Mouse (Mus musculus): Measurements from ENCODE around the gene Stab2.

Gene Stab2

GRCm38 (mm10) chr10:87007385-87008214 lies at the start of gene Stab2:
Gene Stab2 (minus strand): TSS chr10:87008025.
- no peak for DNase-seq

- DNase-seq = no peak
Observed at GRCm38 (mm10) chr10:87051714-87052113, 43.9 kb upstream of the Stab2 start.

GRCm38 (mm10) chr10:87049179-87049578 lies 41.4 kb upstream of the Stab2 start:
- DNase-seq = no peak

DNA sequence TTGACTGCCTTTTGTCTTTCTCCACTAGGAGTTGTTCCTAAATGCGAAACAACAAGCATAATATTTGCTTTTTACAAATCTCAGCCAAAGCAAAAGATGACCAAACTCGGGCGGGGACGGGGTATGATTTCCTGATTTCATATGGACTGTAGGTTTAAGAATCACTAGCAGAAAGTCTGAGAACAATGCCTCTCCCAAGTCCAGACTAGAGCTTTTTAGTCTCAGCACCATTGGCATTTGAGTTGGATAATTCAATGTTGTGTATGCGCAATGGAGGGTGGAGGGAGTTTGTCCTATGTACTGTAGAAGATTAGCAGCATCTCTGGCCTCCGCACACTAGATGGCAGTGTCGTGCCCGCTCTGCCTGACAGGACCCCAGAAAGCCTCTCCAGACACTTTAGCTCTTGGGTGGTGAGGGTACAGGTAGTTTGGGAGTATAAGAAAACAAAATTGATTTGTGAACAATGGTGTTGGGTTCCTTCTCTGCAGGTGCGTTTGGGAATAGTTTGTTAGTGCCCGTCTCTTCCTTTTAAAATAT lies 39.2 kb upstream of the Stab2 start:
- DNase-seq = no peak

- DNase-seq = no peak
Observed at GRCm38 (mm10) chr10:87046469-87046868, 38.6 kb upstream of the Stab2 start.

DNA sequence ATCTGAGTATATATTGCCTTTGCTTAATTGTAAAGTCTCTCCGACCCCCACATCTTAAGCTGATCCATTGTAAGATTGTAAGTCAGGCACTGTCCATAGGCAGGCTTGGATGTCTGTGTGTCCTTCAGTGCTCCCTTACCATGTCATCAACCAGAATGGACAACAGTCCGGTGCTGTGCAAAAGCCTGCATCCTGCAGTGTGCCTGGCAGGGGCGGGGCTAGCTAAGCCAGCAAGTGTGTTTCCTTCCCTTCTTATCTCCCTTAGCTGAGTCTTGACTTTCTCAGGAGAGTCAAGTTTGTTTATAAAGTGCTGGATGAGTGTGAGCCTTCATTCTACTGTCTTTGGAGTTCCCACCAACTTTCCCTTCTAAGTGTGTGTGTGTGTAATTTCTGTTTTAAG lies 37.4 kb upstream of the Stab2 start:
- DNase-seq = no peak

GRCm38 (mm10) chr10:87041265-87041664 lies 33.4 kb upstream of the Stab2 start:
- DNase-seq = no peak

- no peak for DNase-seq
Observed at GRCm38 (mm10) chr10:87039800-87040199, 32.0 kb upstream of the Stab2 start.

DNA sequence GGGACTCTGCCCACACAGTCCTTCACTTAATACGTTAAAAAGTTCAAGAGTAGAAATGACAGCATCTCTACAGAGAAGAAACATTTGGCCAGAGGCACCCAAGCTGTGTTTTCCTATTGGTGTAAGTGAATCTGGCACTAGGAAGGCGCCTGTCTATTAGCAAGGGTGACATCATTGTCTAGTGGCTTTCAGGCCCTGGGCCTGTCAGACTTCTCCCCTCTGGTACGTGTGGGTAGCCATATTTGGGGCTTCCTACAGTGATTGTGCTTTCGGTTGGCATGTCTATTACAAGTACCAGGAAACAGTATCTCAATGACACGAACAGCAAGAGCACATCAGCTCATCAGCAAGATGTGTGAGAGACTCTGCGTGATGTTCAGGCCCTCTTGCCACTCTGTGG lies 31.5 kb upstream of the Stab2 start:
- DNase-seq = no peak

DNA sequence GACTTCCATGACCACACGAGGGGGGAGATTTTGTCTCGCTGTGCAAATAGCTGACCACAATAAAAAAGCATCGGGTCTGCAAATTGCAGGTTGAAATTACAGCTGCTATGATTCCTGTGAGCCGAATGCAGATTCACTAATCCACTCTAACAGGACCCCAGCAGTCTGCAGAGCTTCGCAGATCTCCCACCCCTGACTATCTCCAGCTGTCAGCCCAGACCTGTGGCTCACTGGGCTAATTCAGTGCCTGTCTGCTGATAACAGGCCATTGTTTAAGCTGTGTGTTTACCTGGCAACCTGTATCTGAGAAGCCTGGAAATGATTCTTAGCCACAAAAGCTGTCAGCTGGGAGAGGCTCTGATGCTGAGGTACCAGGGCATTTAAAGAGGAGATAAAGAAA lies 29.2 kb upstream of the Stab2 start:
- DNase-seq = no peak

DNA sequence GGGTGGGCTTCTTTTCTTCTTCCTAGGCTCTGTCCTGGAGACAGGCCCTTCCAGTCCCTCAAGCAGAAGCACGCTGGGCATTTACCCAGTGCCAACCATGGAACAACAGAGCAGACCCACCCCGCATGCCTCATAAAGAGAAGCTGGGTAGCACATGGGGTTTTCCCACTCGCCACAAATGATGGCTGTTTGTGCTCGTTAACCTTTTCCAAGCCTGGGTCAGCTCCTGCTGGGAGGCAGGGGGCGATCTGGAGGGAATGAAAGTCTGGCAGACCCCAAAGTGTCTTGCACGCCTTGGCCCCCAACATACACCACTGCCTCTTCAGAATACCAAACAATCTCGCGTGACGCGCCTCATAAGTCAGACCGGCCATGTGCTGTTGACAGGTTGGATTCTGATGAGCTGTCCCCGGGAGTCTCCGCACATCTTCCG lies 28.5 kb upstream of the Stab2 start:
- no peak for DNase-seq

- no peak for DNase-seq
Observed at GRCm38 (mm10) chr10:87035866-87036265, 28.0 kb upstream of the Stab2 start.

DNA sequence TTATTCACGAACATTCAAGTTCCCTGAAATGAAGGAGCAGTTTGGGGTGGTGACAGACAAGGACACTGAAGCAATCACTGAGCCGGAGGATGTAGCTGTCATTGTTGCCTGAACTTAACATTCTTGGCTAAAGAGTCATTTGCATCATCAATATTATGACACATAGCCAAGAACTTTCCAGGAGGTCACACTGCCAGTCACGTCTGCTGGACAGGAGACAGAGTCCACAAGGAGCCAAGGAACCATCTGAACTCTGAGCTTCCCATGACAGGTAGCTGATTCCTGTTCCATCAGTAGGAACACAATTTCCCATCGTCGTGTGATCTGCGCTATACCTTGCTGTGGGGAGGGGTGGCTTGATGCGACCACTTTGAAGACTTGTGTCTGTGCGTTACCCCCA lies 24.9 kb upstream of the Stab2 start:
- no peak for DNase-seq

- peak; percentile 79 for DNase-seq
Observed at GRCm38 (mm10) chr10:87024884-87025283, 17.1 kb upstream of the Stab2 start.

DNA sequence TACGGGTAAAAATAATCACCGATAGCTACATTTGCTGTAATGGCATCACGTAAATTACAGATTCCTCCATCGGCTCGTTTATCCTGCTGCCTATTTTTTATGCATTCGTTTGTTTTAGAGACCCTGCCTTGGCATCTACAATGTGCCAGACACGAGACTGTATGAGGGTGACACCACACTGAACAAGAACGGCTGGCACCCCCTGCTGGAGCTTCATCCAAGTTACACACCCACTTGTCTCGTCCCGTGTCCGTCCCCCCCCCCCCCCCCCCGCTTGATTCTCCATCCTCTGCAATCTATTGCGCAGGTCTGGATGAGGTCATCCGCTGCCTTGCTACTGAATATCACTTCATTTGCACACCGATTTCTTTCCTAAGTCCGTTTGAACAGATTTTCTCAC lies 12.9 kb upstream of the Stab2 start:
- DNase-seq = peak; percentile 42

DNA sequence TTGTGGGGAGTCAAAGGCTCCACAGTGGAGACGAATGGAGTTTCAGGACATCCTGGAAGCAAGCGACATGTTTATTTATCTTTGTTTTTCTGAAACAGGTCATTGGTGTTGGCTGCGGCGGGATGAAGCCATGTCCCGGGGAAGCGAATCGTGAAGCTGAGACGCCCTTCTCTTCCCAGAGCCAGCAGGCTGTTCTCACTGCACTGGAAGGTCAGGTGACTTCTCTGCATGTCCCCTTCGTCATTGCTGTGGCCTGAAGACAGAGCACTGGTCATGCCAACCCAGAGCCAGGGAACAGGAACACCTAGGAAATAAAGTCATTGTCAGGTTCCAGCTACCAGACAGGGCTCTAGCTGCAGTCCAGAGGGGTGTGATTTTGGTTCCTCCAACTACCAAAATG lies 11.1 kb upstream of the Stab2 start:
- no peak for DNase-seq

DNA sequence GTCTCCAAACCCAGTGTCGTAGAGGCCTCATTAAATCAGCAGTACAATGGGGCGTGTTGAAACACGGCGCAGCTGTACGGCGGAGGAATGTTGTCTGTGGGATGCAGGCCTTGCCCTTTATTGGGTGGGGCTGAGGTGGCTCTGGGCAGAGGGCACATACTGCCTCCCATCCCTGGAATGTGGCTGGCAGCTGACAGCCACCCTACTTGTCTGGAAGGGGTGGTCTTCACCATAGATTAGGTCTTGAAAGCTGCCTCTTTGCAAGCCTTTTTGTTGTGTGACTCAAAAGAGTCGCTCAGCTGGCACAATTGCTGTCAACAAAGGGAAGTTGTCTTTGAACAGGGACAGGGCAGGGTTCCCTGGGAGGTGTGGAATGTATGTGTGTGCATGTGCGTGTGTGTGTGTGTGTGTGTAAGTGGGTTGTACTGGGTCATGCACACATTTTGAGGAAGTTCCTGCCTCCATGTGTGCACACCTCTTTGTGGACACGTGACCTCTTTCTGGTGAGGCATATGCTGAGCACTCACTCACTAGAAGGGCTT lies 8.4 kb upstream of the Stab2 start:
- DNase-seq = peak; percentile 9

DNA sequence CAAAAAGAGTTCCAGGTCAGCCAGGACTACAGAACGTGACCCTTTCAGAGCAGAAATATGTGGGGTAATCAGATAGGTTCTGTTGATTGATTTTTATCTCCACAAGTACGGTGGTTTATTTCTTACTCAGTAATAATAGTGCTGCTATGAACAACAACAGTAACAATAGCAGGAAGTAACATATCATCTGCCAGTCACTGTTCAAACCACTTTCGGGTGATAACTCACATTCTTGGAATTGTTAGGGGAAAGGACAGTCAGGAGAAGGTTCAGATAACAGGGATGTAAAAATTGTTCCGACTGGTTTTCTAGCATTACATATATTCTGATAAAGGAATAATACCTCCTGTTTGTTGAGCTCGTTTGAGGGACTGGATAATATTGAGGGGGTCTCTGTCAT lies 7.6 kb upstream of the Stab2 start:
- no peak for DNase-seq

DNA sequence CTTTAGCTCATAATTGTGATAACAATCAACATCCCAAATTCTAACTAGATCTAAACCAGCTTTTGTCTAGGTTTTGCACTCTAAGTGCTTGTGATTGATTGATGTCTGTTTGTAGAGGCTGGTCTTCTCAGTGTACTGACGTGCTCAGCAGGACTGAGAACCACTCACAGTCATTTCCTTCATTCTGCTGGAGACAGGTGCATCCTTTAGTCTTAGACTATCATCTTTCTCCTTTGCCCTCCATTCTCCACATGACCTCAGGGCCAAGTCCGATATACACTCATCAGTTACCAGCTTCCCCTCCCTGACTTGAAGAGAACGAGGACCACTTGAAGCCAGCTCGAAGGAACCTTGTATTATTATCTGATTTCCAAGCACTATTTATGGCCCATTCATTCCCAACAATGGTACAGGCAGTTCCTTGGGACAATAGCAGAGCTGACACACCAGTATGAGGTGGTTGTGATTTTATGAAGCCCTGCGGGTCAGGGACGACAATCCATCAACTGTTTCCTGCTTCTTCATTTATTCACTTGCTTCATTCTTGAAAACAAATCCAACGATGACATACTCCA lies 6.7 kb upstream of the Stab2 start:
- DNase-seq = no peak

DNA sequence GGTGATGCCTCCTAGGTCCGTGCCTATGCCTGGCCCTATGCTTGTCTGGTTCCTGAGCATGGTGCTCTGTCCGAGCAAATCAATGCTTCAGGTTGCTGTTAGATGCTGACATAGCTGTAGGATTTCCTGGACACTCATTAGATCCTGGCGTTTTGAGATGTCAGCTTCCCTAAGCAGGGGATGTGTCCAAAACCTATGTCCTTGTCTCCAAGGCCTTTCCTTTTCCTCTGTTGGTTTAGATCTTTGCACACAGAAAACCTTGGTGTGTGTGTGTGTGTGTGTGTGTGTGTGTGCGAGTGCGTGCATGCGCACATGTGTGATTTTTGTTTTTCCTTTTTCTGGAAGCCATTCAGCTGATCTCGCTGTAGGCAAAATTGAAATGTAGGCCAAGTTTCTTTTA lies 4.3 kb upstream of the Stab2 start:
- DNase-seq = no peak

DNA sequence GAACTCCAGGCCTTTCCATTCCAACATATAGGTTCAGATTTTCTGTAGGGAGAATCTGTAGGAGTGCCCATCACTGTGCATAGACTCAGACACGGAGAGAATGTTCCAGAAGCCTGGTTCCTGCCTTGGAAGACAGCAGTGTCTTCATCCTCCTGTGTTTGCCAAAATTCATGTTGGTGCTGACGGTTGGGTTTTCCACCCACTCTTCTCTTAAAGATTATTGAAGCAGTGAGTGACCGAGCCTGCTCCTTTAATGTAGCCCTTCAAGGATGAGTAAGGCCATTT lies 332 bp upstream of the Stab2 start:
- DNase-seq = no peak

GRCm38 (mm10) chr10:86992238-86992976 lies 15.4 kb downstream of the Stab2 start:
- peak; percentile 41 for DNase-seq

- peak; percentile 26 for DNase-seq
Observed at GRCm38 (mm10) chr10:86990666-86991065, 17.2 kb downstream of the Stab2 start.

GRCm38 (mm10) chr10:86989838-86990237 lies 18.0 kb downstream of the Stab2 start:
- DNase-seq = no peak

All from kidney, postnatal 14 days (tissue).